33 mouse cellular contexts compared by ENCODE assay signal in genomic region chr11:103969278-103969677, GRCm38 (mm10).
"Had no signal": no experiment of that assay in that cellular context is flagged by ENCODE, and none has a peak within 500 bp of the region (broad histone marks: within the 10 kb centered on the region; RNA-seq: fewer than 3 reads in every experiment).

No protein-coding gene starts in this region.

- H3K4me3 ChIP-seq: heart, embryonic 12.5 days; heart, embryonic 13.5 days; heart, embryonic 15.5 days; hindbrain, embryonic 10.5 days; hindbrain, embryonic 12.5 days; hindbrain, embryonic 13.5 days; hindbrain, embryonic 15.5 days; intestine, embryonic 15.5 days; kidney, embryonic 15.5 days; layer of hippocampus, adult 2 months; left cerebral cortex, adult 2 months had no signal

- DNase-seq: heart, postnatal 10 days; heart, postnatal 14 days; heart, postnatal 4 days; kidney, adult 11 months; kidney, adult 18-20 months; kidney, adult 2 months; kidney, adult 8-10 months; kidney, adult 9 months; kidney, postnatal 10 days; kidney, postnatal 14 days; kidney, postnatal 25 days; kidney, postnatal 36 days; kidney, postnatal 4 days; layer of hippocampus, adult 9-11 months; layer of hippocampus, postnatal 36 days had no signal

- ATAC-seq: hindbrain, embryonic 16.5 days; hindbrain, postnatal 0 days; inflammation-experienced regulatory T-cells, adult 6 months; intestine, embryonic 15.5 days; intestine, embryonic 16.5 days; intestine, postnatal 0 days had no signal

- H3K4me2 ChIP-seq: heart, embryonic 12.5 days; heart, embryonic 13.5 days; heart, embryonic 15.5 days; hindbrain, embryonic 12.5 days; hindbrain, embryonic 13.5 days; hindbrain, embryonic 14.5 days; hindbrain, embryonic 15.5 days; intestine, embryonic 15.5 days; kidney, embryonic 15.5 days had no signal

- H3K9ac ChIP-seq: heart, embryonic 12.5 days; heart, embryonic 13.5 days; heart, embryonic 15.5 days; hindbrain, embryonic 12.5 days; hindbrain, embryonic 13.5 days; hindbrain, embryonic 14.5 days; hindbrain, embryonic 15.5 days; intestine, embryonic 15.5 days; kidney, embryonic 15.5 days had no signal

- H3K27ac ChIP-seq: heart, embryonic 13.5 days; heart, embryonic 15.5 days; hindbrain, embryonic 10.5 days; hindbrain, embryonic 12.5 days; hindbrain, embryonic 13.5 days; hindbrain, embryonic 14.5 days; hindbrain, embryonic 15.5 days; hindbrain, postnatal 0 days; intestine, embryonic 15.5 days; kidney, embryonic 15.5 days; kidney, postnatal 0 days; layer of hippocampus, adult 2 months; left cerebral cortex, adult 2 months had no signal

- H3K9me3 ChIP-seq: heart, embryonic 12.5 days; heart, embryonic 13.5 days; heart, embryonic 15.5 days; hindbrain, embryonic 10.5 days; hindbrain, embryonic 12.5 days; hindbrain, embryonic 13.5 days; hindbrain, embryonic 15.5 days; intestine, embryonic 15.5 days; kidney, embryonic 15.5 days had no signal

- H3K27me3 ChIP-seq: heart, embryonic 12.5 days; heart, embryonic 13.5 days; heart, embryonic 15.5 days; hindbrain, embryonic 12.5 days; hindbrain, embryonic 13.5 days; hindbrain, embryonic 15.5 days; intestine, embryonic 15.5 days; kidney, embryonic 15.5 days had no signal
